In the genomic region with DNA sequence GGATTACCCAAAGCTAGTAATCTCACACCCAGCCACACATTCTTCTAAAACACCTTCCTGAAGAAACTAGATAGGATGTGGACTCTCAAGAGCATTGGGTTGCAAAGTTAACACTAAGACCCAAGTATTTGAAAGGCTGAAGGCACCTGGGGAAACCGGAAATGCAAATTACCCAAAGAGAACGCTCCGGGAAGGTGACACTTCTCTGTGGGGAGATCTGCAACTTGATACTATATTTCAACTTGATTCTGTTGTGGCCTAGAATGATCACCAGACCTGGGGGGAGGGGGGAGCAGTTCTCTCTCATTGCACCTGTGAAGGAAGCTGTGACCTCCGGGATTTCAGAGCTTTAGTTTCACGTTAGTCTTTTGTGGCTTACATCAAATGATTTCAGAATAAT, we compare ENCODE assay signal across 19 mouse cellular contexts.
DNase-seq lines count a peak whose midpoint lies in the region; ATAC-seq and TF ChIP-seq lines count a peak whose summit lies in the region.
"Had no signal": no experiment of that assay in that cellular context is flagged by ENCODE, and none has a peak within 500 bp of the region (broad histone marks: within the 10 kb centered on the region; RNA-seq: fewer than 3 reads in every experiment).

No protein-coding gene starts in this region.

- no peak overlapping the region for H3K27ac ChIP-seq in heart, embryonic 16.5 days (ENCODE audit: low read length)
- no peak overlapping the region for H3K27ac ChIP-seq in embryonic facial prominence, embryonic 14.5 days (replicated peaks; ENCODE audit: low read depth, low read length)
- no peak overlapping the region for H3K27ac ChIP-seq in forebrain, postnatal 0 days (ENCODE audit: low read depth, low read length)
- H3K27ac ChIP-seq: forebrain, embryonic 10.5 days; heart, embryonic 15.5 days; hindbrain, embryonic 15.5 days; layer of hippocampus, adult 2 months; lung, embryonic 15.5 days; midbrain, embryonic 10.5 days had no signal

- no peak overlapping the region for H3K4me3 ChIP-seq in heart, embryonic 16.5 days (ENCODE audit: low read length)
- no peak overlapping the region for H3K4me3 ChIP-seq in embryonic facial prominence, embryonic 14.5 days (ENCODE audit: low read depth, low read length)
- H3K4me3 ChIP-seq in forebrain, postnatal 0 days (ENCODE audit: low read depth, low read length) = no peak overlapping the region
- H3K4me3 ChIP-seq: forebrain, embryonic 10.5 days; heart, embryonic 15.5 days; hindbrain, embryonic 15.5 days; layer of hippocampus, adult 2 months; lung, embryonic 15.5 days; midbrain, embryonic 10.5 days; myocyte had no signal

- H3K9ac ChIP-seq in heart, embryonic 16.5 days (ENCODE audit: low read length) = no peak overlapping the region
- no peak overlapping the region for H3K9ac ChIP-seq in embryonic facial prominence, embryonic 14.5 days (ENCODE audit: low read depth, low read length)
- H3K9ac ChIP-seq in forebrain, postnatal 0 days = no peak overlapping the region
- H3K9ac ChIP-seq: heart, embryonic 15.5 days; hindbrain, embryonic 15.5 days; lung, embryonic 15.5 days had no signal

- H3K9me3 ChIP-seq in heart, embryonic 16.5 days (replicated peaks; ENCODE audit: control insufficient read depth, low read length) = peaks cover 5% of the 10 kb centered on the region
- no peaks in the 10 kb centered on the region for H3K9me3 ChIP-seq in embryonic facial prominence, embryonic 14.5 days (ENCODE audit: control insufficient read depth, low read length)
- H3K9me3 ChIP-seq in forebrain, postnatal 0 days (ENCODE audit: low read length) = no peaks in the 10 kb centered on the region
- H3K9me3 ChIP-seq: forebrain, embryonic 10.5 days; heart, embryonic 15.5 days; hindbrain, embryonic 15.5 days; lung, embryonic 15.5 days; midbrain, embryonic 10.5 days had no signal

- no peak for DNase-seq in heart, postnatal 36 days
- DNase-seq in CD4-positive helper T cell, adult 2 months (ENCODE audit: low read depth, low spot score) = peak; percentile 75
- peak; percentile 75 for DNase-seq in embryonic facial prominence, embryonic 14.5 days (ENCODE audit: low spot score)
- DNase-seq in thymus, postnatal 0 days (ENCODE audit: low spot score) = peak; percentile 86
- no peak for DNase-seq in left cerebral cortex, adult 8-10 months (ENCODE audit: low spot score in 2 of 2)
- DNase-seq in forebrain, postnatal 0 days = no peak
- no peak for DNase-seq in kidney, adult 18-20 months
- DNase-seq: adrenal gland, adult 8-10 months; cerebellum, adult 8-10 months; liver; right cerebral cortex, postnatal 25 days had no signal

- peak; percentile 63 for ATAC-seq in heart, embryonic 16.5 days (replicated peaks; ENCODE audit: extremely low read depth, insufficient read depth, low FRiP score)
- ATAC-seq in embryonic facial prominence, embryonic 14.5 days (ENCODE audit: low read depth) = peak; percentile 83
- ATAC-seq in forebrain, postnatal 0 days = no peak

- no peak for TF ChIP-seq CTCF in forebrain, postnatal 0 days (IDR thresholded peaks at IDR 0.05; ENCODE audit: low read depth)

- H3K36me3 ChIP-seq in heart, embryonic 16.5 days (ENCODE audit: control insufficient read depth, insufficient read depth) = no peaks in the 10 kb centered on the region
- H3K36me3 ChIP-seq in embryonic facial prominence, embryonic 14.5 days (ENCODE audit: control insufficient read depth, insufficient read depth, low read length) = no peaks in the 10 kb centered on the region
- no peaks in the 10 kb centered on the region for H3K36me3 ChIP-seq in forebrain, postnatal 0 days (ENCODE audit: insufficient read depth)
- H3K36me3 ChIP-seq: forebrain, embryonic 10.5 days; heart, embryonic 15.5 days; hindbrain, embryonic 15.5 days; lung, embryonic 15.5 days; midbrain, embryonic 10.5 days had no signal

- no peaks in the 10 kb centered on the region for H3K4me1 ChIP-seq in heart, embryonic 16.5 days (ENCODE audit: control insufficient read depth, insufficient read depth, low read length)
- 0 out of 2 replicates have a peak, but pooled peaks cover 5% of the 10 kb centered on the region for H3K4me1 ChIP-seq in embryonic facial prominence, embryonic 14.5 days (ENCODE audit: control insufficient read depth, insufficient read depth, low read length)
- no peaks in the 10 kb centered on the region for H3K4me1 ChIP-seq in forebrain, postnatal 0 days (ENCODE audit: insufficient read depth)
- H3K4me1 ChIP-seq: heart, embryonic 15.5 days; hindbrain, embryonic 15.5 days; midbrain, embryonic 10.5 days had no signal

- intact Hi-C loops in heart, postnatal 36 days (cut with DNase I) = no loop called here

- H3K27me3 ChIP-seq in heart, embryonic 16.5 days (ENCODE audit: control insufficient read depth, insufficient read depth, low read length) = no peaks in the 10 kb centered on the region
- no peaks in the 10 kb centered on the region for H3K27me3 ChIP-seq in embryonic facial prominence, embryonic 14.5 days (replicated peaks; ENCODE audit: control insufficient read depth, insufficient read depth, low read length)
- H3K27me3 ChIP-seq in forebrain, postnatal 0 days (ENCODE audit: insufficient read depth, low read length) = no peaks in the 10 kb centered on the region
- H3K27me3 ChIP-seq: heart, embryonic 15.5 days; hindbrain, embryonic 15.5 days; lung, embryonic 15.5 days had no signal

- H3K4me2 ChIP-seq in heart, embryonic 16.5 days (ENCODE audit: low read depth, low read length) = no peak overlapping the region
- no peak overlapping the region for H3K4me2 ChIP-seq in embryonic facial prominence, embryonic 14.5 days (ENCODE audit: low read depth, low read length)
- no peak overlapping the region for H3K4me2 ChIP-seq in forebrain, postnatal 0 days (ENCODE audit: low read depth)
- H3K4me2 ChIP-seq: heart, embryonic 15.5 days; hindbrain, embryonic 15.5 days; lung, embryonic 15.5 days had no signal

- WGBS in heart, embryonic 16.5 days = 16% methylated on average over 5 of the region's 5 CpGs
- 10% methylated on average over 5 of the region's 5 CpGs for WGBS in embryonic facial prominence, embryonic 14.5 days
- WGBS in forebrain, postnatal 0 days = 43% methylated on average over 5 of the region's 5 CpGs

Comparison
In these comparisons a context has a peak if more than half of its experiments do, and no peak if none do; other contexts are left out.
1. DNase-seq: peak in CD4-positive helper T cell, adult 2 months (single experiment), embryonic facial prominence, embryonic 14.5 days (single experiment) and thymus, postnatal 0 days (single experiment); none in heart, postnatal 36 days (0 of 2), left cerebral cortex, adult 8-10 months (0 of 2), forebrain, postnatal 0 days (single experiment) and kidney, adult 18-20 months (single experiment).